Mouse (Mus musculus): ENCODE measurements around the gene Gm13691.
"Not testable (repeated sequence)": the region's sequence is repeated elsewhere in the genome, so short reads cannot be mapped to it uniquely, and the experiment has no call there.

GRCm38 (mm10) chr2:83972823-83973222, 17.5 kb upstream of the Gm13691 start, which contains the start of gene Gm13696:
- not testable (repeated sequence) for TF ChIP-seq CTCF (conservative IDR thresholded peaks at IDR 0.05 in 1 of 2, IDR thresholded peaks at IDR 0.05 in 1 of 2; ENCODE audit: low read depth in 2 of 2, low read length in 2 of 2); POLR2A (IDR thresholded peaks at IDR 0.05; ENCODE audit: low read depth, low read length); SMC3 (IDR thresholded peaks at IDR 0.05; ENCODE audit: low read depth, low read length); E2F4 (IDR thresholded peaks at IDR 0.05; ENCODE audit: insufficient replicate concordance, low read depth, low read length); JUND (conservative IDR thresholded peaks at IDR 0.05; ENCODE audit: low read depth, low read length); NELFE (IDR thresholded peaks at IDR 0.05; ENCODE audit: low read depth, low read length); ETS1 (conservative IDR thresholded peaks at IDR 0.05; ENCODE audit: low read depth, low read length); NRF1 (IDR thresholded peaks at IDR 0.05; ENCODE audit: low read depth, low read length); IRF4 (IDR thresholded peaks at IDR 0.05; ENCODE audit: low read depth, low read length); EP300 (IDR thresholded peaks at IDR 0.05; ENCODE audit: low read length); CHD2 (IDR thresholded peaks at IDR 0.05; ENCODE audit: low read length); CHD1 (IDR thresholded peaks at IDR 0.05; ENCODE audit: low read depth, low read length); GABPA (IDR thresholded peaks at IDR 0.05; ENCODE audit: insufficient replicate concordance, low read depth, low read length); ZKSCAN1 (IDR thresholded peaks at IDR 0.05; ENCODE audit: borderline replicate concordance, low read depth, low read length)

All from CH12.LX (cell line).